Mouse (Mus musculus): ENCODE results near the gene M1ap. TPM values are rescaled to one million over a fixed set of nuclear protein-coding genes. Genes with fewer than 3 reads are reported as not detected.

M1ap gene
- polyA plus RNA-seq, 2 experiments, result 9.4 to 14.4 TPM

DNA sequence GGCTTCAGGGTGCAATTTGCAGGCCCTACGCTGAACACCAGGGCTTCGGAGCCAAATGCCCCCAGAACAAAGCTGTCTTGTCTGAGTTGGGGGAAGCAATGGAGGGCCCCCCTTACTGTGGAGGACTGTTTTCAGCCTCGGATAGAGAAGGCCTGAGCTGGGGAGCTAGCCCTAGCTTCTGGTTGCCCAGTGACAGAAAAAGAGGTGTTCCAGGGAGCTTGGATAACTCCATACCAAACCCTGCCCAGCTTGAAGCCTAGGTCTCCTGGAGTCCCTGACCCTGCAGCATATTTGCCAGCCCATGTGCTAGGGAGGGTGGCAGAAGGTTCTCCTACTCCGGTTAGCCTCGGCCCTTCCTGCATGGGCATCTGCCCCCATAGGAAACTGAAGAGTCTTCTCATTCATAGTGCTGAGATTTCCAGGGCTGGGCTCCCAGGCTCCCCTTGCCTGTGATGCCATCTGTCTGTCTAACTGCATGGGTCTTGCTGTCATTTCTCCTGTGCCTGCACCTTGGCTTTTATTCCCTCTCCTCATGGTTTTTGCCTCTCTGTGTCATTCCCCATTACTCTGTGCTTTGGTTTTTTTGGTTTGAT lies 87.9 kb downstream of the M1ap start:
- H3K36me3 ChIP-seq (replicated peaks; ENCODE audit: control insufficient read depth, insufficient read depth, low read depth), result peaks cover 17% of the 10 kb centered on the region
- H3K27ac ChIP-seq, result no peak overlapping the region
- H3K4me2 ChIP-seq (ENCODE audit: low read depth), result peak overlapping the region; percentile 94
- H3K9me3 ChIP-seq (ENCODE audit: control insufficient read depth, low read length), result no peaks in the 10 kb centered on the region
- TF ChIP-seq CTCF (IDR thresholded peaks at IDR 0.05; ENCODE audit: low read depth) (no peak), EP300 (IDR thresholded peaks at IDR 0.05; ENCODE audit: low read depth) (no peak)
- H3K27me3 ChIP-seq (ENCODE audit: control insufficient read depth, insufficient read depth, low read length), result no peaks in the 10 kb centered on the region; the same call in 1 of the 2 replicates
- whole genome bisulfite sequencing (ENCODE audit: insufficient replicate concordance), result 73% methylated on average over 5 of the region's 5 CpGs
- ATAC-seq (ENCODE audit: insufficient read depth) (no peak), DNase-seq (ENCODE audit: low read depth in 3 of 3, low spot score in 3 of 3) (no peak)
- H3K4me1 ChIP-seq (replicated peaks; ENCODE audit: control insufficient read depth in 2 of 2, insufficient read depth in 2 of 2, low read length in 1 of 2), result peaks cover 26 to 27% of the 10 kb centered on the region in 2 experiments
- H3K9ac ChIP-seq (replicated peaks), result no peak overlapping the region
- peak overlapping the region in 1 of 2 experiments; percentile 82; a peak in 1 of 4 replicates for H3K4me3 ChIP-seq (ENCODE audit: insufficient read depth in 1 of 2, low read depth in 2 of 2, low read length in 2 of 2)

DNA sequence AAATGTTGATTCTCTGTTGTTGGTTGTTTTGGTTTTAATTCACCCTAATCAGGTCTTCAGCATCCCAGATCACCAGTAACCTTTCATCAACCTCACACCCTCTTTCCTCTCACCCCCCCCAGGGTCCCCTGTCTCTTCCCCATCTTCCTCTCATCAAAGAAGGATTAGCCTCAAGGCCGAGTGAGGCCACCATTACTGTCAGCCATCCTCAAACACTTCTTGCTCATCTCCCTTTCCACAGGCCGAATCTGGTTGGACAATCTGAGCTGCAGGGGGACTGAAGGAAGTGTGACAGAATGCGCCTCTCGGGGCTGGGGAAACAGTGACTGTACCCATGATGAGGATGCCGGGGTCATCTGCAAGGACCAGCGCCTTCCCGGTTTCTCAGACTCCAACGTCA lies 90.5 kb downstream of the M1ap start:
- Histone ChIP-seq H3K4me3 (ENCODE audit: insufficient read depth in 1 of 2, low read depth in 2 of 2, low read length in 2 of 2) (no peak overlapping the region), H3K4me1 (replicated peaks; ENCODE audit: control insufficient read depth in 2 of 2, insufficient read depth in 2 of 2, low read length in 1 of 2) (peaks cover 26 to 32% of the 10 kb centered on the region in 2 experiments), H3K9me3 (ENCODE audit: control insufficient read depth, low read length) (no peaks in the 10 kb centered on the region), H3K4me2 (ENCODE audit: low read depth) (no peak overlapping the region), H3K9ac (replicated peaks) (no peak overlapping the region), H3K36me3 (replicated peaks; ENCODE audit: control insufficient read depth, insufficient read depth, low read depth) (0 out of 2 replicates have a peak, but pooled peaks cover under 1% of the 10 kb centered on the region), H3K27me3 (ENCODE audit: control insufficient read depth, insufficient read depth, low read length) (no peaks in the 10 kb centered on the region; the same call in 1 of the 2 replicates), H3K27ac (no peak overlapping the region)
- 76% methylated on average over 8 of the region's 8 CpGs for WGBS (ENCODE audit: insufficient replicate concordance)
- no peak for TF ChIP-seq EP300 (IDR thresholded peaks at IDR 0.05; ENCODE audit: low read depth)
- TF ChIP-seq CTCF (IDR thresholded peaks at IDR 0.05; ENCODE audit: low read depth), result no peak
- ATAC-seq (ENCODE audit: insufficient read depth) (no peak), DNase-seq (ENCODE audit: low read depth in 3 of 3, low spot score in 3 of 3) (no peak)

DNA sequence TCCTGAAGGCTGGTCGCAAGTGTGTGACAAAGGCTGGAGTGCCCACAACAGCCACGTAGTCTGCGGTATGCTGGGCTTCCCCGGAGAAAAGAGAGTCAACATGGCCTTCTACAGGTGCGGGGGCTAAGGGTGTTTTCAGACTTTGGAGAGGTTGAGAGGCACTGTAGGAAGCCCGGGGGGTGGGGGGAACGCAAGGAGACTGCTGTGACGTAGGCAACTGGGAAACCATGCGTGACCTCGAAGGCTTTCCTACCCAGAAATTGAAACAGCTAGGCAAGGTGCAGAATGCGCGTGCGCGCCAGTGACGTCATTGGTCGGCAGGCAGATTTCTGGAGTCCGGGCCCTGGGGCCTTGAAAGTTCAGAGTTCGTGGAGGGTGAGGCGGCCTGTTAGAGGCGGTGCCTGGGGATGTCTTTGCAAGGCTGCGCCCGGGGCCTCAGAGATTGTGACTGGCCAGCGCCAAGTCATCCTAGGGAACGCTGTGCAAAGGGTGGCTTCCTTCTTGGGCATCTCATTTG lies 91.9 kb downstream of the M1ap start:
- Histone ChIP-seq H3K36me3 (replicated peaks; ENCODE audit: control insufficient read depth, insufficient read depth, low read depth) (no peaks in the 10 kb centered on the region), H3K27ac (peak overlapping the region; percentile 96)

DNA sequence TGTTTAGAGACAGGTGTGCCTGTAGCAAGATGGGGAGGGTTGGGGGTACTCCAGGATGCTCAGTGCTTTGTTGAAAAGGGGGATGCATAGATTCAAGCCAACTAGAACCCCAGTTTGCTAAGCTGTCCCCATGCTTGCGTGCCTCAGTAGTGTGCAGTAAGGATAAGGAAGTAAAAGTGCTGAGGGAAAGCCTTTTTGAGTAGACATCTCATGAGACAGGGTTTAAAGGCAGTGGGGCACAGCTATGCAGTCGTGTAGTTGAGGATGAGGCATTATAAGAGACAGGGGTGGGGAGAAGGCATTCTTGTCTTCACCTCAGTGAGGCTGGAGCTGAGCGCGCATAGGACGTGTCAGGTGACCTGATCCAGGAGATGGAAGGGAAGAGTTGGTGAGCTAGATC lies 93.9 kb downstream of the M1ap start:
- peaks cover 19 to 25% of the 10 kb centered on the region in 2 experiments for H3K4me1 ChIP-seq (replicated peaks; ENCODE audit: control insufficient read depth in 2 of 2, insufficient read depth in 2 of 2, low read length in 1 of 2)
- TF ChIP-seq EP300 (IDR thresholded peaks at IDR 0.05; ENCODE audit: low read depth) (no peak), CTCF (IDR thresholded peaks at IDR 0.05; ENCODE audit: low read depth) (no peak)
- DNase-seq (ENCODE audit: low read depth in 3 of 3, low spot score in 3 of 3), result no peak
- H3K27me3 ChIP-seq (ENCODE audit: control insufficient read depth, insufficient read depth, low read length), result no peaks in the 10 kb centered on the region
- H3K36me3 ChIP-seq (replicated peaks; ENCODE audit: control insufficient read depth, insufficient read depth, low read depth), result no peaks in the 10 kb centered on the region
- no peak overlapping the region for H3K4me3 ChIP-seq (ENCODE audit: insufficient read depth in 1 of 2, low read depth in 2 of 2, low read length in 2 of 2)
- H3K27ac ChIP-seq, result no peak overlapping the region
- WGBS (ENCODE audit: insufficient replicate concordance), result 78% methylated on average over 5 of the region's 5 CpGs
- no peak overlapping the region for H3K4me2 ChIP-seq (ENCODE audit: low read depth)
- no peaks in the 10 kb centered on the region for H3K9me3 ChIP-seq (ENCODE audit: control insufficient read depth, low read length)
- ATAC-seq (ENCODE audit: insufficient read depth), result no peak
- no peak overlapping the region for H3K9ac ChIP-seq (replicated peaks)

More for the DNA sequence above, 91.9 kb downstream of the M1ap start:
- ATAC-seq (ENCODE audit: insufficient read depth) (peak; percentile 99), DNase-seq (ENCODE audit: low read depth in 3 of 3, low spot score in 3 of 3) (peak; percentile 88 to 93 (median 89))
- no peaks in the 10 kb centered on the region; the same call in 1 of the 2 replicates for H3K27me3 ChIP-seq (ENCODE audit: control insufficient read depth, insufficient read depth, low read length)
- 13% methylated on average over 24 of the region's 24 CpGs for whole genome bisulfite sequencing (ENCODE audit: insufficient replicate concordance)
- H3K9ac ChIP-seq (replicated peaks), result peak overlapping the region; percentile 54
- peaks cover 24 to 28% of the 10 kb centered on the region in 2 experiments for H3K4me1 ChIP-seq (replicated peaks; ENCODE audit: control insufficient read depth in 2 of 2, insufficient read depth in 2 of 2, low read length in 1 of 2)
- H3K4me3 ChIP-seq (ENCODE audit: insufficient read depth in 1 of 2, low read depth in 2 of 2, low read length in 2 of 2), result peak overlapping the region in 1 of 2 experiments; percentile 25; a peak in 2 of 4 replicates
- TF ChIP-seq EP300 (IDR thresholded peaks at IDR 0.05; ENCODE audit: low read depth) (peak; percentile 55), CTCF (IDR thresholded peaks at IDR 0.05; ENCODE audit: low read depth) (no peak)
- no peaks in the 10 kb centered on the region for H3K9me3 ChIP-seq (ENCODE audit: control insufficient read depth, low read length)
- H3K4me2 ChIP-seq (ENCODE audit: low read depth), result peak overlapping the region; percentile 63

DNA sequence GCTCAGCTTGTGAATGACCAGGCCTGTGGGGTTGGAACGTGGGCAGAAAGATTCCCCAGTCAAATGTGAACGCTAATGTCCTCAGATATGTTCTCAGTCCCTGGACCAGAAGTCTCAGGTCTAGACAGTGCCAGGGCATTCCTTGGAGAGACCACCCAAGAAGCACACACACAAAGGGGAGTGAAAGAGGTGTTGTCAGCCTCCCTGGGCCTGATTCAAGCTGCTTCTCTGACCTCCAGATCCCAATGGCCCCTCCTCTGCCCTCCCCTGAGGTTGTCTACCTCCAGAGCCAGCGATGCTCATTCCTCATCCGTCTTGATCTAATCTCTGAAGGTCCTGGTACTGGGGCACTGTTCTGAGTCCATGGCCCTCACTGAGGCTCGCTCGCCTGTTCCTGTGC lies 96.9 kb downstream of the M1ap start:
- no peak overlapping the region for H3K27ac ChIP-seq

More for the DNA sequence above, 96.9 kb downstream of the M1ap start:
- no peak overlapping the region for H3K4me3 ChIP-seq (ENCODE audit: insufficient read depth in 1 of 2, low read depth in 2 of 2, low read length in 2 of 2)
- WGBS (ENCODE audit: insufficient replicate concordance), result 63% methylated on average over 6 of the region's 6 CpGs
- no peaks in the 10 kb centered on the region for H3K9me3 ChIP-seq (ENCODE audit: control insufficient read depth, low read length)
- H3K4me1 ChIP-seq (replicated peaks; ENCODE audit: control insufficient read depth in 2 of 2, insufficient read depth in 2 of 2, low read length in 1 of 2), result peaks cover 12 to 20% of the 10 kb centered on the region in 2 experiments
- ATAC-seq (ENCODE audit: insufficient read depth) (no peak), DNase-seq (ENCODE audit: low read depth in 3 of 3, low spot score in 3 of 3) (no peak)
- no peak overlapping the region for H3K4me2 ChIP-seq (ENCODE audit: low read depth)
- H3K27me3 ChIP-seq (ENCODE audit: control insufficient read depth, insufficient read depth, low read length), result no peaks in the 10 kb centered on the region
- no peak for TF ChIP-seq CTCF (IDR thresholded peaks at IDR 0.05; ENCODE audit: low read depth)
- TF ChIP-seq EP300 (IDR thresholded peaks at IDR 0.05; ENCODE audit: low read depth), result no peak
- no peak overlapping the region for H3K9ac ChIP-seq (replicated peaks)
- H3K36me3 ChIP-seq (replicated peaks; ENCODE audit: control insufficient read depth, insufficient read depth, low read depth), result no peaks in the 10 kb centered on the region
